Mouse (Mus musculus) forebrain, embryonic 12.5 days (tissue): ENCODE measurements around the gene Zscan4-ps3. TPM values are rescaled to one million over a fixed set of nuclear protein-coding genes. Genes with fewer than 3 reads are reported as not detected.
"Not testable (repeated sequence)": the region's sequence is repeated elsewhere in the genome, so short reads cannot be mapped to it uniquely, and the experiment has no call there.

Experiments used
- ATAC-seq: fragments of 200-750 bp; cut with Nextera tagmentation; 2 replicates; pipeline ENCODE4 v1.8.0; 2017; ENCODE audit warnings: moderate TSS enrichment; ENCODE audit not compliant: low FRiP score
- H3K27ac ChIP-seq: fragments of 300-500 bp; sonication (generic); 2 replicates; pipeline ENCODE4 v1.5.1; 2016; ENCODE audit warnings: mild to moderate bottlenecking
- H3K27me3 ChIP-seq: fragments of 300-500 bp; sonication (generic); 2 replicates; pipeline ENCODE4 v1.6.1; 2016; ENCODE audit warnings: mild to moderate bottlenecking
- H3K36me3 ChIP-seq: fragments of 300-500 bp; sonication (generic); replicated peaks from 2 replicates; pipeline ENCODE4 v1.6.1; 2016; ENCODE audit warnings: mild to moderate bottlenecking
- H3K4me1 ChIP-seq: fragments of 300-500 bp; sonication (generic); 2 replicates; pipeline ENCODE4 v1.6.1; 2016
- H3K4me2 ChIP-seq: fragments of 300-500 bp; sonication (generic); 2 replicates; pipeline ENCODE4 v1.6.1; 2016; ENCODE audit warnings: mild to moderate bottlenecking, moderate library complexity
- H3K4me3 ChIP-seq: fragments of 300-500 bp; sonication (generic); replicated peaks from 2 replicates; pipeline ENCODE4 v1.5.1; 2016; ENCODE audit warnings: mild to moderate bottlenecking
- H3K9ac ChIP-seq: fragments of 300-500 bp; sonication (generic); 2 replicates; pipeline ENCODE4 v1.6.1; 2016; ENCODE audit warnings: mild to moderate bottlenecking
- H3K9me3 ChIP-seq: fragments of 300-500 bp; sonication (generic); 2 replicates; pipeline ENCODE4 v1.6.1; 2016
- WGBS: fragments of 180-500 bp; shearing (Covaris S2); methylation state at CpG from one replicate; pipeline ENCODE4 v1.1.7; 2016; 5-methylcytosine and 5-hydroxymethylcytosine counted together
- polyA plus RNA-seq: library from polyadenylated mRNA; unstranded; fragments of >200 nt; fragmentation: Nextera tagmentation; extraction: Ambion mirVana; gene quantifications from 2 replicates; pipeline ENCODE4 v1.2.1, GENCODE M21; 2016

Zscan4-ps3 gene
- polyA plus RNA-seq: not detected in 2 replicates

DNA sequence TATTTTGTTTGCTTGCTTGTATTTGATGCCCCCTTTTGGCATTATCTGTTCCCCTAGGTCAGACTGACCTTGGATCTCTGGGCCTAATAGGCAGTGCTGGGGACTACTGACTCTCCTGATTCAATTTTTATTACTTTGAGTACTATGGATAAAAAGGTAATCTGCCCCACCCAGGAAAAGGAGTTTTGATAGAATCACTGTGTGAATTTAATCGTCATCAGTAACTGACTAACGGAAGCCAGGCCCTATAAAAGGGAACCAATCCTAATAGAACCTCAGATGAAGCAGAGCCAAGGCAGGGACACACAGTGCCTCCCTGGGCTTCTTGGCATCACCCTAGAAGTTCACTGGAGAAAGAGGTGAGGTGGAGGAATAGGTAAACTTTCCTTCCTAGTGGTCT is at the start of gene Zscan4-ps3:
TSS of gene Zscan4-ps3 (plus strand) at position 301 of the 400 bp plus-strand sequence.
- not testable (repeated sequence) for H3K9ac ChIP-seq, H3K4me1 ChIP-seq, H3K36me3 ChIP-seq, H3K4me2 ChIP-seq, H3K27ac ChIP-seq, H3K9me3 ChIP-seq, H3K27me3 ChIP-seq, H3K4me3 ChIP-seq, ATAC-seq
- WGBS: 86% methylated on average over 2 of the region's 2 CpGs

GRCm38 (mm10) chr7:11617082-11617481 is 8.0 kb downstream of the Zscan4-ps3 start:
- 7% methylated on average over 8 of the region's 8 CpGs for WGBS
- not testable (repeated sequence) for H3K4me1 ChIP-seq, H3K4me2 ChIP-seq, H3K27ac ChIP-seq, H3K4me3 ChIP-seq, H3K9ac ChIP-seq, H3K27me3 ChIP-seq, H3K36me3 ChIP-seq, ATAC-seq, H3K9me3 ChIP-seq

Other genes starting within 250 kb of the Zscan4-ps3 start
- gene Zscan4f, start 211.4 kb upstream of the Zscan4-ps3 start, polyA plus RNA-seq: not detected in 2 replicates
- gene Zscan4-ps2, start 95.0 kb upstream of the Zscan4-ps3 start, polyA plus RNA-seq: not detected in 2 replicates
- not detected in 2 replicates for gene Vmn1r72, start 70.8 kb downstream of the Zscan4-ps3 start, polyA plus RNA-seq
- gene Vmn1r73, start 121.0 kb downstream of the Zscan4-ps3 start, polyA plus RNA-seq: not detected in 2 replicates
- gene Vmn1r74, start 224.7 kb downstream of the Zscan4-ps3 start, polyA plus RNA-seq: not detected in 2 replicates